Mouse (Mus musculus) G1E (cell line): ENCODE measurements around the gene Golph3.

Experiments
- CTCF ChIP-seq: IDR thresholded peaks from 2 replicates; pipeline ENCODE4 v1.5.1; 2012; ENCODE audit warnings: low read depth, low read length, inconsistent platforms, mixed read lengths
- GATA1 ChIP-seq: IDR thresholded peaks from 2 replicates; pipeline ENCODE4 v1.6.1; 2012; ENCODE audit warnings: borderline replicate concordance, low read length, inconsistent platforms, mixed read lengths
- GATA2 ChIP-seq: IDR thresholded peaks from 2 replicates; pipeline ENCODE4 v1.6.1; 2012; ENCODE audit warnings: low read depth, low read length, inconsistent platforms, borderline replicate concordance
- TAL1 ChIP-seq: conservative IDR thresholded peaks from 2 replicates; pipeline ENCODE4 v1.6.1; 2012; ENCODE audit warnings: low read depth, low read length, inconsistent platforms, mixed read lengths

GRCm38 (mm10) chr15:12374916-12375315 lies 53.7 kb downstream of the Golph3 start:
- TF ChIP-seq CTCF (no peak), GATA1 (no peak), GATA2 (no peak), TAL1 (no peak)
